Mouse (Mus musculus): ENCODE measurements around the gene Txndc11. TPM values are rescaled to one million over a fixed set of nuclear protein-coding genes. Genes with fewer than 3 reads are reported as not detected.

The Txndc11 gene
- polyA plus RNA-seq (2012; rRNA removed) = 17.1 and 23.0 TPM in 2 replicates

DNA sequence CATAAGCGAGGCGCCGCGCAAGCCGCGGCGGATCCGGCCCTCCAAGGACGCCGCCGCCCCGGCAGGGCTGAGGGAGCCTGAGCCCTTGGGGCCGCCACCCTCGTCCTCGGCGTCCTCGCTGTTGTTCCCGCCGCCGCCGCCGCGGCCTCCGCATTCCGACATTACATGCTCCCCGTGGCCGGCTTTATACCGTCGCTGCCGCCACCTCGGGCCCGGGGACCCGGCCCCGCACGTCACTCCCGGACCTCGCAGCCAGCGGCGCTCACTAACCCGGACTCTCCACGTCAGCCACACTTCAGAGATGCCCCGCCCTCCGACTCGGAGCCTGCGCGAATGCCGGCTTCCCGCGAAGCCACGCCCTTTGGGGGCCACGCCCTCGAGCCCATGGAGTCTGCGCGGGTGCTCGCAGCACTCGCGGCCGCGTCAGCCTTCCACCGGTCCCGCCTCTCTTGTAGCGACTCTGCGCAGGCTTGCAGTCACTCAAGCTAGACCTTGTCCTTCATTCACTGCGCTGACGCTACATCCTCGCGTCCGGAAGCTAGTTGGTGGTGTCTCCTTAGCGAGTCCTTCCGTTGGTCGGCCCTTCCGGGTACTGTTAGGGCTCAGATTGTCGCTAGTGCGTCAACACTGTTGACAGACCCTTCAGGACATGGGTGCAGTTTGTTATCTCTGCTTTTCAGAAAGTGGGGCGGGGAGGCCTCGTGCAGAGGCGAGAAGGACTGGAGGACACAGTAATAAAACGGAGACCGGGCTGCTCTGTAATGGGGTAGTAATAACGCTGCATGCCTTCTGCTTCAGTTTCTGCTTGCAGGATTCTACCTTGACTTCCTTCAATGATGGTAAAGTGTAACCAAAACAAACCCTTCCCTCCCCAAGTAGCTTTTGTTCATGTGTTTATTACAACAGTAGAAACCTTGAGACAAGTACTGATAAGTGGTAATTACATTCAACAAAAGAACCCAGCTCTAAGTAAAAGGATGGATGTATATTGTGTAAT is at the start of gene Txndc11:
Gene Txndc11 (minus strand): TSS at position 303 of the 997 bp plus-strand sequence.

GRCm38 (mm10) chr16:11176208-11176883 is 41.9 kb upstream of the Txndc11 start, which contains the start of gene Zc3h7a:
Zc3h7a (minus strand) TSS chr16:11176393.

GRCm38 (mm10) chr16:11066029-11066832 is 68.2 kb downstream of the Txndc11 start, which contains the start of gene Litaf:
Litaf (minus strand) TSS chr16:11066157.

GRCm38 (mm10) chr16:11060645-11061044 is 73.8 kb downstream of the Txndc11 start, which contains the start of gene Snn:
Snn (plus strand) TSS chr16:11060945.

Other genes with a start within 250 kb of the Txndc11 start
- 113 and 168 TPM in 2 replicates for gene Snn, start 73.7 kb downstream of the Txndc11 start, polyA plus RNA-seq (2012; rRNA removed)
- 30.2 and 54.0 TPM in 2 replicates for gene Litaf, start 68.5 kb downstream of the Txndc11 start, polyA plus RNA-seq (2012; rRNA removed)
- 161 and 163 TPM in 2 replicates for gene Zc3h7a, start 41.7 kb upstream of the Txndc11 start, polyA plus RNA-seq (2012; rRNA removed)
- 122 and 125 TPM in 2 replicates for gene Rsl1d1, start 68.7 kb upstream of the Txndc11 start, polyA plus RNA-seq (2012; rRNA removed)
- 76.0 and 79.1 TPM in 2 replicates for gene Gspt1, start 119.7 kb upstream of the Txndc11 start, polyA plus RNA-seq (2012; rRNA removed)
- gene Tnfrsf17, start 179.2 kb upstream of the Txndc11 start, polyA plus RNA-seq (2012; rRNA removed) = 0.12 TPM in 1 of 2 replicates, not detected in the other
- 5.1 and 6.8 TPM in 2 replicates for gene Snx29, start 188.3 kb upstream of the Txndc11 start, polyA plus RNA-seq (2012; rRNA removed)